Mouse (Mus musculus) lung, embryonic 16.5 days (tissue): ENCODE results near the gene Nfatc3. TPM values are rescaled to one million over a fixed set of nuclear protein-coding genes. Genes with fewer than 3 reads are reported as not detected.
"Not testable (repeated sequence)": the region's sequence is repeated elsewhere in the genome, so short reads cannot be mapped to it uniquely, and the experiment has no call there.

Source experiments
- ATAC-seq: fragments of 200-750 bp; cut with Nextera tagmentation; 2 replicates; pipeline ENCODE4 v1.8.0; 2017; ENCODE audit warnings: low read depth, mild to moderate bottlenecking, moderate library complexity
- H3K27ac ChIP-seq: fragments of 300-500 bp; sonication (generic); 2 replicates; pipeline ENCODE4 v1.5.1; 2014; ENCODE audit warnings: mild to moderate bottlenecking, control low read depth, low read length
- H3K27me3 ChIP-seq: fragments of 300-500 bp; sonication (generic); 2 replicates; pipeline ENCODE4 v1.6.1; 2014; ENCODE audit warnings: low read depth, low read length, mixed read lengths; ENCODE audit not compliant: control insufficient read depth, insufficient read depth
- H3K36me3 ChIP-seq: fragments of 300-500 bp; sonication (generic); 2 replicates; pipeline ENCODE4 v1.6.1; 2014; ENCODE audit warnings: low read length; ENCODE audit not compliant: control insufficient read depth, insufficient read depth
- H3K4me1 ChIP-seq: fragments of 300-500 bp; sonication (generic); replicated peaks from 2 replicates; pipeline ENCODE4 v1.6.1; 2014; ENCODE audit warnings: low read length, mixed read lengths; ENCODE audit not compliant: control insufficient read depth, insufficient read depth
- H3K4me2 ChIP-seq: fragments of 300-500 bp; sonication (generic); 2 replicates; pipeline ENCODE4 v1.6.1; 2014; ENCODE audit warnings: low read depth, low read length, control low read depth
- H3K4me3 ChIP-seq: fragments of 300-500 bp; sonication (generic); 2 replicates; pipeline ENCODE4 v1.5.1; 2014; ENCODE audit warnings: mild to moderate bottlenecking, low read length, control low read depth
- H3K9ac ChIP-seq: fragments of 300-500 bp; sonication (generic); 2 replicates; pipeline ENCODE4 v1.6.1; 2014; ENCODE audit warnings: low read length, control low read depth
- H3K9me3 ChIP-seq: fragments of 300-500 bp; sonication (generic); 2 replicates; pipeline ENCODE4 v1.6.1; 2016; ENCODE audit warnings: low read length; ENCODE audit not compliant: control insufficient read depth
- WGBS: fragments of 180-500 bp; shearing (Covaris S2); extraction: QIAGEN DNeasy Blood & Tissue Kit; methylation state at CpG from one replicate; pipeline ENCODE4 v1.1.7; 2014; 5-methylcytosine and 5-hydroxymethylcytosine counted together
- polyA plus RNA-seq: library from polyadenylated mRNA; unstranded; fragments of >200 nt; fragmentation: Nextera tagmentation; extraction: Ambion mirVana; gene quantifications from 2 replicates; pipeline ENCODE4 v1.2.1, GENCODE M21; 2015

The Nfatc3 gene
- 6.0 and 6.2 TPM in 2 replicates for polyA plus RNA-seq

GRCm38 (mm10) chr8:106058731-106059612 is at the start of gene Nfatc3:
Gene Nfatc3 (plus strand): TSS chr8:106058840.
- no peaks in the 10 kb centered on the region for H3K9me3 ChIP-seq

DNA sequence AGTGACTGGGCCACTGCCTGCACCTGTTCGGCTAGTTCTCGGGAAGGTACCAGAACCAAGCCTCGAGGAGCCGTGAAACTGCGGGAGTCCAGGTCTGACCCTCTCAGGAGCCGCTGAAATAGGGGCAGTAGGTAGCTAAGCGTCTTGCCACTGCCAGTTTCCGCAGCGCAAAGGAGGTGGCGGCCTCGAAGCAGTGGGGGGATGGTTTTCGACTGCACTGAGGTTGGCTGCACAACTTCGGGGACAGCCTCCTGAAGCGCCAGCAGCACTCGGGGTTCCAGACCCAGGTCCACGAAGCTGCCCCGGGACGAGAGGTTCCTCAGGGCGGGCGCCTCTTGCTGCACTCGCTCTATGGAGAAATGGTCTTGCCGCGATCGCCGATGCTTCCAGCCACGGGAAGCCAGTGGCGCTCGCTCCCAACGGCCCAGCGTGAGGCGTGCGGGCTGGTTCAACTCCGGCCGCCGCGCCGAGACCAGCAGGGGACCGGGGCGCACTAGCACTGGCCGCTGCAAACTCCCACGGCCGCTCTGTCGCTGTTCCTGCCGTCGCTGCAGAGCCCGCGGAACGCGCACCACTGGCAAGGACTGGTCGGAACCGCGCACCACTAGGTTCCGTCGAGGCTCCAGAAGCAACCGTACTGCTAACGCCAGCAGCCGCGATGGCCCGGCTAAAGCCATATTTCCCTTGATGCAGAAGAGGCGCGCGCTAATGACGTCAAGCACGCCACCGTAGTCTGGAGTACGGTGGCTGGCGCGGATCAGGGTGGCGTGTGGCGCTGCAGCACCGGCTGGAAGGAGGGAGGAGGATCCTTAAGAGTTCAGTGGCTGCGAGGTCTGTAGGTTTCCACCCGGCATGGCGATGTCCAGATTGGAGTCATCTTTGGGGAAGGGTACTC is 47.6 kb upstream of the Nfatc3 start:
- peak; percentile 96 for ATAC-seq
- no peaks in the 10 kb centered on the region for H3K27me3 ChIP-seq
- WGBS = under 1% methylated on average over 74 of the region's 74 CpGs
- H3K4me2 ChIP-seq = peak overlapping the region; percentile 97
- H3K4me1 ChIP-seq = peaks cover 14% of the 10 kb centered on the region
- peak overlapping the region; percentile 43; the same call in 1 of the 2 replicates for H3K27ac ChIP-seq
- H3K9me3 ChIP-seq = no peaks in the 10 kb centered on the region
- peak overlapping the region; percentile 90 for H3K9ac ChIP-seq
- H3K36me3 ChIP-seq = no peaks in the 10 kb centered on the region
- H3K4me3 ChIP-seq = peak overlapping the region; percentile 91

More at GRCm38 (mm10) chr8:106058731-106059612, at the start of gene Nfatc3:
- H3K4me3 ChIP-seq = peak within 1 kb of the TSS; percentile 93
- no peaks in the 10 kb centered on the region for H3K36me3 ChIP-seq
- peak; percentile 99 for ATAC-seq
- peak within 1 kb of the TSS; percentile 92 for H3K9ac ChIP-seq
- H3K4me2 ChIP-seq = peak within 1 kb of the TSS; percentile 68
- H3K27me3 ChIP-seq = no peaks in the 10 kb centered on the region
- WGBS = under 1% methylated on average over 52 of the region's 52 CpGs
- H3K4me1 ChIP-seq = peaks cover 15% of the 10 kb centered on the region
- peak within 1 kb of the TSS; percentile 96 for H3K27ac ChIP-seq

DNA sequence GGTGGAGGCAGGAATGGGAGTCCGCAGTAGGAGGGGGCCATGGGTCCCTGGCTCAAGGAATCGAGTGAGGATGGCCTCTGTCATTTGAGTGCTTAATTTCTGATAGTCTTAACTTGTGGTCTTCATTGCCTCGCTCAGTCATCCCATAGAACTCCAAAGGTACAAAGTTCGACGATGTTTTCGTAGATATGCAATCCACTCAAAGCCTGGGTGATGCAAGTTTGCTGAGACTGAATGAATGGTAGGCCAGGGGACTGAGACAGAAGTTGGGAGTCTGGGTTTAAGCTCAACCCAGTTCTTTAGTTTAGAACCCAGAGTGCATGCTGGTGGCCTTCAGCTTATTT is 47.0 kb upstream of the Nfatc3 start, which contains the start of gene Ddx28:
Gene Ddx28 (minus strand): TSS at position 240 of the 344 bp plus-strand sequence.
- 2% methylated on average over 6 of the region's 6 CpGs for WGBS
- ATAC-seq = no peak
- peaks cover 14% of the 10 kb centered on the region for H3K4me1 ChIP-seq
- peak within 1 kb of the TSS; percentile 97 for H3K4me2 ChIP-seq
- H3K27me3 ChIP-seq = no peaks in the 10 kb centered on the region
- H3K9ac ChIP-seq = peak within 1 kb of the TSS; percentile 90
- no peaks in the 10 kb centered on the region for H3K36me3 ChIP-seq
- H3K9me3 ChIP-seq = no peaks in the 10 kb centered on the region
- H3K4me3 ChIP-seq = peak within 1 kb of the TSS; percentile 91
- peak within 1 kb of the TSS; percentile 43; the same call in 1 of the 2 replicates for H3K27ac ChIP-seq

DNA sequence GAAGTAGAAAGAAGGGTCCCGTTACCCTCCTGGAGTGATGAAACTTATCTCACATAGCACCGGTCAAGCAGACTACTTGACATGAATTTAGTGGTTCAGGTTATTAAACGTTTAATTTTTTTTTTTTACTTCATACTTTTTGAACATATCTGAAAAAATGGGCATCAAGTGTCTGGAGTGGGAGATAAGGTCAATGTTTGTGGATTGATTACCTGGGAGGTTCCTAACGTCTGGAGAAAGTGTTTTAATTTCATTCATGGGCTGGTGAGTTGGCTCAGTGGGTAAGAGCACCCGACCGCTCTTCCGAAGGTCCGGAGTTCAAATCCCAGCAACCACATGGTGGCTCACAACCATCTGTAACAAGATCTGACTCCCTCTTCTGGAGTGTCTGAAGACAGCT is 46.4 kb upstream of the Nfatc3 start:
- not testable (repeated sequence) for H3K36me3 ChIP-seq, H3K27ac ChIP-seq, H3K9me3 ChIP-seq, H3K27me3 ChIP-seq, ATAC-seq
- 71% methylated on average over 8 of the region's 8 CpGs for WGBS
- Histone ChIP-seq H3K9ac (peak overlapping the region; percentile 90), H3K4me1 (peaks cover 14% of the 10 kb centered on the region), H3K4me3 (peak overlapping the region; percentile 91), H3K4me2 (peak overlapping the region; percentile 97)

GRCm38 (mm10) chr8:106016284-106016683 is 42.4 kb upstream of the Nfatc3 start:
- no peak overlapping the region for H3K4me3 ChIP-seq
- H3K36me3 ChIP-seq = no peaks in the 10 kb centered on the region
- WGBS = 91% methylated on average over 6 of the region's 6 CpGs
- no peak overlapping the region for H3K4me2 ChIP-seq
- no peak for ATAC-seq
- H3K27ac ChIP-seq = no peak overlapping the region
- H3K9me3 ChIP-seq = no peaks in the 10 kb centered on the region
- H3K4me1 ChIP-seq = peaks cover 4% of the 10 kb centered on the region
- H3K9ac ChIP-seq = no peak overlapping the region
- no peaks in the 10 kb centered on the region for H3K27me3 ChIP-seq

DNA sequence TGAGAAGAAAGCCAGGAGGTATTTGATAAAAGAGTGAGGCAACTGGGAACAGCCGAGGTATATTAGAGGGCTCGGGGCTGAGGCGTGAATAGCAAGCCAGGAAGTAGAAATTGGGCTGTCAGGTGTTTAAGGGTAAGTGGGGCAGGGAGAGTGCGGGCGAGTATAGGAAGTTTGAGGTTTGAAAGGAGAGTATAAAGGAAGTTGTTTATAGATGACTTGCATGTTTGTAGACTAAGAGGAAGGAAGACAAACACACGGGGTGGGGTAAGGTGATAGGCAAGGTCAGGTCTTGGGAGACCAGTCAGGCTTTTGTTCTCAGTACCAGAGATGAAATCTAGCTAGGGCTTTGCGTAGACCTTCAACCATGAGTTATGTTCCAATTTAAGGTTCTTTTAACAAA is 41.5 kb upstream of the Nfatc3 start:
- H3K4me3 ChIP-seq = no peak overlapping the region
- no peak overlapping the region for H3K27ac ChIP-seq
- H3K9me3 ChIP-seq = no peaks in the 10 kb centered on the region
- no peak overlapping the region for H3K4me2 ChIP-seq
- no peak overlapping the region for H3K9ac ChIP-seq
- no peaks in the 10 kb centered on the region for H3K4me1 ChIP-seq
- ATAC-seq = no peak
- no peaks in the 10 kb centered on the region for H3K27me3 ChIP-seq
- no peaks in the 10 kb centered on the region for H3K36me3 ChIP-seq
- WGBS = 83% methylated on average over 7 of the region's 7 CpGs

DNA sequence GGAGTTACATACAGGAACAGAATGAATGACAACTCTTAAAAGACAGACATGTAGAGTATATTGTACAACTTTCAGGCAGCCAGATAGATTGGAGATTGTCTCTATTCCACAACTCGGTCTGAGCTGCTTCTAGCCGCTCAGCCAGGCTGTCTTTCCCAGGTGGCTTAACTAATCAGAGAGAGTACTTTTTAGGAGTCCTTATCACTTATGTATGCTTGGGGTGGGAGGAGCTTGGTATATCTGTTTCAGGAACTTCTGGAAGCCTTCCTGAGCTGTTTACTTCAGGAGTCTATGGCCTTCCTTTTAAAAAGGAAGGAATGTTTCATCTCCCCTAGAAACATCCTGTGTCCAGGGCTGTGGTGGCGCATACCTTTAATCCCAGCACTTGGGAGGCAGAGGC is 40.6 kb upstream of the Nfatc3 start:
- no peaks in the 10 kb centered on the region for H3K36me3 ChIP-seq
- no peak overlapping the region for H3K4me3 ChIP-seq
- no peak overlapping the region for H3K4me2 ChIP-seq
- no peak for ATAC-seq
- H3K27me3 ChIP-seq = no peaks in the 10 kb centered on the region
- no peak overlapping the region for H3K27ac ChIP-seq
- no peaks in the 10 kb centered on the region for H3K9me3 ChIP-seq
- no peaks in the 10 kb centered on the region for H3K4me1 ChIP-seq
- H3K9ac ChIP-seq = no peak overlapping the region
- WGBS = 84% methylated on average over 3 of the region's 3 CpGs

- Histone ChIP-seq H3K27me3 (no peaks in the 10 kb centered on the region), H3K9me3 (no peaks in the 10 kb centered on the region), H3K36me3 (peaks cover 2% of the 10 kb centered on the region; the same call in 1 of the 2 replicates), H3K9ac (no peak overlapping the region), H3K4me3 (no peak overlapping the region), H3K27ac (no peak overlapping the region), H3K4me2 (no peak overlapping the region), H3K4me1 (no peaks in the 10 kb centered on the region)
- peak; percentile 43; the same call in 1 of the 2 replicates for ATAC-seq
Measured at GRCm38 (mm10) chr8:106022483-106022882, 36.2 kb upstream of the Nfatc3 start.

DNA sequence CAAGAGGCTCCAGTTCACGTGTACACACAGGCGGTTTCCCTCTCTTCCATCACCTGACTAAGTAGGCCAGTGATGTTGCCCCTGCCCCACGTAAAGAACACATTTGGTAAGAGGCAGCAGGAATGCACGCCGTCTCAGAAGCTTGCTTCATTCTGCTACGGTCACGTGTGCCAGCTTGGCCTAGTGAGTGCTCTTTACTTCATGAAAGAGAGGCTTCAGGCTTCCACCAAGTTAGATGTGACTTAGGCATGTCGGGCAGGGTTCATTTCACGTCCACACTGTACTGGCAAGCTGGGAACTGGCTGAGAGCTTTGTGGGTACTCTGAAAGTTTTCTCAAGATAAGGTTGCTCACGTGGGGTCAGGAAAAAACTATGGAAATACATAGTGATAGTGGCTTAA is 19.9 kb upstream of the Nfatc3 start:
- ATAC-seq = no peak
- no peaks in the 10 kb centered on the region for H3K27me3 ChIP-seq
- H3K9ac ChIP-seq = no peak overlapping the region
- no peaks in the 10 kb centered on the region for H3K4me1 ChIP-seq
- WGBS = 82% methylated on average over 10 of the region's 10 CpGs
- H3K27ac ChIP-seq = no peak overlapping the region
- no peak overlapping the region for H3K4me3 ChIP-seq
- no peaks in the 10 kb centered on the region for H3K9me3 ChIP-seq
- H3K4me2 ChIP-seq = no peak overlapping the region
- 0 out of 2 replicates have a peak, but pooled peaks cover 2% of the 10 kb centered on the region for H3K36me3 ChIP-seq
